Mouse (Mus musculus): Measurements from ENCODE around the gene Snrnp25.

- TF ChIP-seq CTCF (conservative IDR thresholded peaks at IDR 0.05 in 1 of 2, IDR thresholded peaks at IDR 0.05 in 1 of 2; ENCODE audit: low read depth in 2 of 2, low read length in 2 of 2) (no peak), USF1 (IDR thresholded peaks at IDR 0.05; ENCODE audit: low read depth, low read length) (no peak), POLR2A (IDR thresholded peaks at IDR 0.05; ENCODE audit: low read depth, low read length) (no peak), HCFC1 (IDR thresholded peaks at IDR 0.05; ENCODE audit: low read depth, low read length) (no peak), MYC (IDR thresholded peaks at IDR 0.05; ENCODE audit: low read depth, low read length) (no peak), EP300 (IDR thresholded peaks at IDR 0.05; ENCODE audit: low read length) (no peak), ZMIZ1 (IDR thresholded peaks at IDR 0.05; ENCODE audit: low read depth, low read length) (no peak)
Observed at GRCm38 (mm10) chr11:32248350-32248749, 43.1 kb downstream of the Snrnp25 start.
